Mouse (Mus musculus) forebrain, embryonic 10.5 days (tissue): ENCODE measurements around the gene Rnf115. TPM values are rescaled to one million over a fixed set of nuclear protein-coding genes. Genes with fewer than 3 reads are reported as not detected.

ENCODE experiments used
- DNase-seq: peaks from one replicate; pipeline ENCODE4 v3.0.0-alpha.2; 2017; ENCODE audit warnings: low spot score; ENCODE audit errors: extremely low spot score
- H3K27ac ChIP-seq: fragments of 300-500 bp; sonication (generic); 2 replicates; pipeline ENCODE4 v1.5.1; 2016; ENCODE audit warnings: mild to moderate bottlenecking
- H3K27me3 ChIP-seq: fragments of 300-500 bp; sonication (generic); 2 replicates; pipeline ENCODE4 v1.6.1; 2016; ENCODE audit warnings: mild to moderate bottlenecking; ENCODE audit not compliant: poor library complexity, severe bottlenecking
- H3K36me3 ChIP-seq: fragments of 300-500 bp; sonication (generic); replicated peaks from 2 replicates; pipeline ENCODE4 v1.6.1; 2016; ENCODE audit warnings: mild to moderate bottlenecking, moderate library complexity
- H3K4me1 ChIP-seq: fragments of 300-500 bp; sonication (generic); 2 replicates; pipeline ENCODE4 v1.6.1; 2016
- H3K4me3 ChIP-seq: fragments of 300-500 bp; sonication (generic); 2 replicates; pipeline ENCODE4 v1.5.1; 2016; ENCODE audit warnings: mild to moderate bottlenecking, moderate library complexity
- H3K9me3 ChIP-seq: fragments of 300-500 bp; sonication (generic); 2 replicates; pipeline ENCODE4 v1.6.1; 2016; ENCODE audit warnings: mild to moderate bottlenecking, moderate library complexity
- WGBS: fragments of 180-500 bp; shearing (Covaris S2); methylation state at CpG from one replicate; pipeline ENCODE4 v1.1.7; 2016; 5-methylcytosine and 5-hydroxymethylcytosine counted together
- polyA plus RNA-seq: library from polyadenylated mRNA; unstranded; fragments of >200 nt; fragmentation: Nextera tagmentation; extraction: Ambion mirVana; gene quantifications from 2 replicates; pipeline ENCODE4 v1.2.1, GENCODE M21; 2016

The Rnf115 gene
- polyA plus RNA-seq, 1 experiment from 2014 or later = 70.5 TPM

- H3K27ac ChIP-seq = no peak overlapping the region
- no peaks in the 10 kb centered on the region for H3K9me3 ChIP-seq
- no peak overlapping the region for H3K4me3 ChIP-seq
- 100% methylated on average over 1 of the region's 1 CpGs for WGBS
- H3K4me1 ChIP-seq = 0 out of 2 replicates have a peak, but pooled peaks cover 2% of the 10 kb centered on the region
- no peaks in the 10 kb centered on the region for H3K27me3 ChIP-seq
- peaks cover 20% of the 10 kb centered on the region for H3K36me3 ChIP-seq
- no peak for DNase-seq
Measured at GRCm38 (mm10) chr3:96755935-96756334, 28.5 kb downstream of the Rnf115 start.

DNA sequence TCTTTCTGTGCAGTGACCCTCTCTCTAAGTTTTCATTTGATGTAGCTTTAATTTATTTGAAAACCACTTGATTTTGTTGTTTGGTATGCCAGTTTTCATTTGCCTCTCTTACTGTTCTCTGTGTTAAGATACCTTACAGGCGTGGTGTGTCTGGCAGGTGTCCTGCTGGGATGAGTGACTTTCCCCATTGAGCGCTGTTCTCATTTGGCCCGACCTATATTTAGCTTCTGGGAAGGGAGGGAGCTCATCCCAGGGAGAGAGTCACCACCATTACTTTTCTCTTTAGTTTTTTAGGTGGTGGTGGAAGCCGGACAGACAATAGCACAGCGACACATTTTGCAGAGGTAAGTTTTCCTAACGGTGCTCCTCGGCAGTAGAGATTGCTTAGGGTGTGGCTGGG lies 30.2 kb downstream of the Rnf115 start:
- no peak for DNase-seq
- Histone ChIP-seq H3K36me3 (peaks cover 26% of the 10 kb centered on the region), H3K4me1 (no peaks in the 10 kb centered on the region), H3K4me3 (no peak overlapping the region), H3K27ac (no peak overlapping the region), H3K27me3 (no peaks in the 10 kb centered on the region), H3K9me3 (no peaks in the 10 kb centered on the region)
- WGBS = 66% methylated on average over 7 of the region's 7 CpGs

GRCm38 (mm10) chr3:96759695-96760094 lies 32.2 kb downstream of the Rnf115 start:
- Histone ChIP-seq H3K9me3 (no peaks in the 10 kb centered on the region), H3K27ac (no peak overlapping the region), H3K4me1 (no peaks in the 10 kb centered on the region), H3K27me3 (no peaks in the 10 kb centered on the region), H3K36me3 (peaks cover 26% of the 10 kb centered on the region), H3K4me3 (no peak overlapping the region)
- no peak for DNase-seq
- 96% methylated on average over 4 of the region's 4 CpGs for WGBS

GRCm38 (mm10) chr3:96764528-96764927 lies 37.1 kb downstream of the Rnf115 start:
- Histone ChIP-seq H3K36me3 (peaks cover 20% of the 10 kb centered on the region), H3K27me3 (no peaks in the 10 kb centered on the region), H3K27ac (no peak overlapping the region), H3K9me3 (no peaks in the 10 kb centered on the region), H3K4me3 (no peak overlapping the region), H3K4me1 (no peaks in the 10 kb centered on the region)
- no peak for DNase-seq
- WGBS = 96% methylated on average over 1 of the region's 1 CpGs

- no peak overlapping the region for H3K27ac ChIP-seq
- no peaks in the 10 kb centered on the region for H3K9me3 ChIP-seq
- no peaks in the 10 kb centered on the region for H3K4me1 ChIP-seq
- no peak for DNase-seq
- H3K4me3 ChIP-seq = no peak overlapping the region
- peaks cover 6% of the 10 kb centered on the region for H3K36me3 ChIP-seq
- 90% methylated on average over 5 of the region's 5 CpGs for WGBS
- no peaks in the 10 kb centered on the region for H3K27me3 ChIP-seq
Measured at GRCm38 (mm10) chr3:96769971-96770370, 42.5 kb downstream of the Rnf115 start.

- no peaks in the 10 kb centered on the region for H3K9me3 ChIP-seq
- peaks cover 24% of the 10 kb centered on the region for H3K36me3 ChIP-seq
- no peaks in the 10 kb centered on the region for H3K4me1 ChIP-seq
- H3K27ac ChIP-seq = no peak overlapping the region
- WGBS = 64% methylated on average over 1 of the region's 1 CpGs
- no peak overlapping the region for H3K4me3 ChIP-seq
- DNase-seq = no peak
- H3K27me3 ChIP-seq = no peaks in the 10 kb centered on the region
Measured at GRCm38 (mm10) chr3:96772949-96773348, 45.5 kb downstream of the Rnf115 start.

DNA sequence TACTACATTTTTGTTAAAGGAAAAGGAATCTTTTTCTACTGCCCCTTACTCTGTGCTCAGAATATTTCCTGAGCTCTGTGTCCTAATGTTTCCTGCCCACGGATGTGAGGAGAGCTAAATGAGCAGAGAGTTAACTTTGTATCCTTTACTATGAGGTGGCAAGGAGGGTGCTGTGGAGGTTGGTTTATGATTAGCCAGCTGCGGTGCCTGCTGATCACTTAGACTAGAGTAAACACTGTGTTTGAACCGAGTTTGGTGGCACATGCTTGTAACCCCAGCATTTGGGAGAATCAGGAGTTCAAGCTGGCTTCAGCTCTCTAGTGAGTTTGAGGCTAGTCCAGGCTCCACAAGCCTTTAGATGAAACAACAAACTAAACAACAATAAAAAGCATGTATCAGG lies 49.7 kb downstream of the Rnf115 start:
- no peaks in the 10 kb centered on the region for H3K27me3 ChIP-seq
- H3K4me3 ChIP-seq = no peak overlapping the region
- no peaks in the 10 kb centered on the region for H3K9me3 ChIP-seq
- WGBS = 94% methylated on average over 3 of the region's 3 CpGs
- H3K27ac ChIP-seq = no peak overlapping the region
- peaks cover 27% of the 10 kb centered on the region for H3K36me3 ChIP-seq
- DNase-seq = no peak
- no peaks in the 10 kb centered on the region for H3K4me1 ChIP-seq

- Histone ChIP-seq H3K4me1 (no peaks in the 10 kb centered on the region), H3K9me3 (no peaks in the 10 kb centered on the region), H3K4me3 (no peak overlapping the region), H3K27ac (no peak overlapping the region), H3K36me3 (peaks cover 36% of the 10 kb centered on the region), H3K27me3 (no peaks in the 10 kb centered on the region)
- no peak for DNase-seq
- 86% methylated on average over 8 of the region's 8 CpGs for WGBS
Measured at GRCm38 (mm10) chr3:96782236-96782635, 54.8 kb downstream of the Rnf115 start.

GRCm38 (mm10) chr3:96787784-96788183 lies 60.3 kb downstream of the Rnf115 start:
- H3K4me3 ChIP-seq = no peak overlapping the region
- H3K36me3 ChIP-seq = peaks cover 73% of the 10 kb centered on the region
- H3K27ac ChIP-seq = no peak overlapping the region
- no peaks in the 10 kb centered on the region for H3K9me3 ChIP-seq
- WGBS = 93% methylated on average over 1 of the region's 1 CpGs
- no peaks in the 10 kb centered on the region for H3K27me3 ChIP-seq
- DNase-seq = no peak
- no peaks in the 10 kb centered on the region for H3K4me1 ChIP-seq

- H3K27ac ChIP-seq = no peak overlapping the region
- H3K4me3 ChIP-seq = no peak overlapping the region
- WGBS = 88% methylated on average over 8 of the region's 8 CpGs
- DNase-seq = no peak
- no peaks in the 10 kb centered on the region for H3K9me3 ChIP-seq
- peaks cover 77% of the 10 kb centered on the region for H3K36me3 ChIP-seq
- H3K27me3 ChIP-seq = no peaks in the 10 kb centered on the region
- no peaks in the 10 kb centered on the region for H3K4me1 ChIP-seq
Measured at GRCm38 (mm10) chr3:96788506-96788905, 61.0 kb downstream of the Rnf115 start.

GRCm38 (mm10) chr3:96800254-96800653 lies 72.8 kb downstream of the Rnf115 start:
- no peak for DNase-seq
- Histone ChIP-seq H3K27me3 (no peaks in the 10 kb centered on the region), H3K4me1 (no peaks in the 10 kb centered on the region), H3K9me3 (0 out of 2 replicates have a peak, but pooled peaks cover 2% of the 10 kb centered on the region), H3K36me3 (peaks cover 11% of the 10 kb centered on the region), H3K4me3 (no peak overlapping the region), H3K27ac (no peak overlapping the region)
- 91% methylated on average over 11 of the region's 11 CpGs for WGBS

DNA sequence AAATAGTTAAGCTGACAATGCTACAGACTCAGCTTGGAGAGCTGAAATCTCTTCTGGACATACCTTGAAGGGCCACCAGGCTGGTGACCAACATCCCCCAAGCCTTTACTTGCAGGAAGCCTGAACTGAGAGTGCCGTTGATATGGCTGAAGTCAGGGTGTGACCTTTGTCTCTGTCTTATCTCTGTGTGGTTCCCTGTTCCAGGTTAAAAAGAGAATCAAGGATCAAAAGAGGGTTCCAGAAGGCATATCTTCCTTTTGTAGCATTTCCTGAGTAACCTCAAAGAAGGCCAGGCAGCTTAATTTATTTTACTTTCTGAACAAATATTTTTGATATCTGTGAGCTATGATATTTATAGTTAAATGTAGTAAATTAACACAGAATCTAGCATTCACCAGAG lies 74.8 kb downstream of the Rnf115 start:
- H3K36me3 ChIP-seq = no peaks in the 10 kb centered on the region

GRCm38 (mm10) chr3:96808136-96808535 lies 80.7 kb downstream of the Rnf115 start:
- Histone ChIP-seq H3K36me3 (no peaks in the 10 kb centered on the region), H3K4me3 (no peak overlapping the region), H3K9me3 (0 out of 2 replicates have a peak, but pooled peaks cover 2% of the 10 kb centered on the region), H3K27ac (peak overlapping the region; percentile 35; the same call in 1 of the 2 replicates), H3K27me3 (no peaks in the 10 kb centered on the region), H3K4me1 (peaks cover 5% of the 10 kb centered on the region)
- 87% methylated on average over 3 of the region's 3 CpGs for whole genome bisulfite sequencing
- DNase-seq = no peak

More for the DNA sequence above, 74.8 kb downstream of the Rnf115 start:
- Histone ChIP-seq H3K9me3 (0 out of 2 replicates have a peak, but pooled peaks cover 2% of the 10 kb centered on the region), H3K4me1 (no peaks in the 10 kb centered on the region), H3K27ac (no peak overlapping the region), H3K4me3 (no peak overlapping the region), H3K27me3 (no peaks in the 10 kb centered on the region)
- DNase-seq = no peak
- 79% methylated on average over 1 of the region's 1 CpGs for WGBS

DNA sequence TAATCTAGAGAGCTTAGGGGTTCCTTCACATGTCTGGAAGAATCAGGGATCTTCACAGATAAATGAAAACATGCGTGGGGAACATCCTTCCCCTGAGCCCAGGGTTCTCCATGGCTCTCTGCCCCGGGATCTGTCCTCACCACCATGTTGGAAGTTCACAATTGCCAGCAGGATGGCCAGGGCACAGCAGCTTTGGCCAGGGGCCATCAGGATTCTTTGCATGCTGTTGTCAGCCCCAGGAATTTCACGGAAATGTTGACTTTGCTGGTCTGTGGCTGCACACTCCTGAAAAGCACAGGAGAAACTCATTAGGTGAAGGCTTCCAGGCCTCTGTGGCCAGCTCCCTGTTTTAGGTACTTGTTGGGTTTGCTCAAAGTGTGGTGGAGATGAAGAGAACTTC lies 81.2 kb downstream of the Rnf115 start:
- Histone ChIP-seq H3K4me1 (peaks cover 10% of the 10 kb centered on the region), H3K36me3 (no peaks in the 10 kb centered on the region), H3K4me3 (no peak overlapping the region), H3K27ac (0 out of 2 replicates have a peak overlapping the region, but pooled peaks have one; percentile 62), H3K27me3 (no peaks in the 10 kb centered on the region), H3K9me3 (0 out of 2 replicates have a peak, but pooled peaks cover 2% of the 10 kb centered on the region)
- WGBS = 76% methylated on average over 3 of the region's 3 CpGs
- no peak for DNase-seq
